Mouse (Mus musculus) midbrain, postnatal 0 days (tissue): ENCODE measurements around the gene Meis2. TPM values are rescaled to one million over a fixed set of nuclear protein-coding genes. Genes with fewer than 3 reads are reported as not detected.

Experiments used
- ATAC-seq: fragments of 200-750 bp; cut with Nextera tagmentation; 2 replicates; pipeline ENCODE4 v1.8.0; 2017; ENCODE audit warnings: moderate number of reproducible peaks, mild to moderate bottlenecking, moderate TSS enrichment, moderate library complexity; ENCODE audit not compliant: low FRiP score
- DNase-seq: peaks from one replicate; pipeline ENCODE4 v3.0.0-alpha.2; 2015; ENCODE audit warnings: low spot score
- H3K27ac ChIP-seq: fragments of 300-500 bp; sonication (generic); 2 replicates; pipeline ENCODE4 v1.5.1; 2014; ENCODE audit warnings: low read depth, mild to moderate bottlenecking, low read length, mixed read lengths
- H3K27me3 ChIP-seq: fragments of 300-500 bp; sonication (generic); 2 replicates; pipeline ENCODE4 v1.6.1; 2014; ENCODE audit warnings: low read length, control low read depth, mixed read lengths; ENCODE audit not compliant: insufficient read depth
- H3K36me3 ChIP-seq: fragments of 300-500 bp; sonication (generic); 2 replicates; pipeline ENCODE4 v1.6.1; 2014; ENCODE audit warnings: low read length, control low read depth, mixed read lengths; ENCODE audit not compliant: insufficient read depth
- H3K4me1 ChIP-seq: fragments of 300-500 bp; sonication (generic); 2 replicates; pipeline ENCODE4 v1.6.1; 2014; ENCODE audit warnings: mild to moderate bottlenecking, control low read depth, antibody characterized with exemption, low read length, mixed read lengths; ENCODE audit not compliant: insufficient read depth
- H3K4me2 ChIP-seq: fragments of 300-500 bp; sonication (generic); 2 replicates; pipeline ENCODE4 v1.6.1; 2014; ENCODE audit warnings: low read depth, mild to moderate bottlenecking, low read length, mixed read lengths; ENCODE audit not compliant: poor library complexity, severe bottlenecking
- H3K4me3 ChIP-seq: fragments of 300-500 bp; sonication (generic); 2 replicates; pipeline ENCODE4 v1.5.1; 2014; ENCODE audit warnings: low read depth, mild to moderate bottlenecking, low read length, moderate library complexity
- H3K9ac ChIP-seq: fragments of 300-500 bp; sonication (generic); replicated peaks from 2 replicates; pipeline ENCODE4 v1.6.1; 2014; ENCODE audit warnings: mild to moderate bottlenecking, low read length, moderate library complexity, mixed read lengths; ENCODE audit not compliant: poor library complexity, severe bottlenecking
- H3K9me3 ChIP-seq: fragments of 300-500 bp; sonication (generic); 2 replicates; pipeline ENCODE4 v1.6.1; 2016; ENCODE audit warnings: low read length, control low read depth
- CTCF ChIP-seq: IDR thresholded peaks from 2 replicates; pipeline ENCODE4 v1.5.1; 2016; ENCODE audit warnings: antibody characterized with exemption, mild to moderate bottlenecking
- WGBS: fragments of 180-500 bp; shearing (Covaris S2); extraction: QIAGEN DNeasy Blood & Tissue Kit; methylation state at CpG from one replicate; pipeline ENCODE4 v1.1.7; 2014; 5-methylcytosine and 5-hydroxymethylcytosine counted together
- polyA plus RNA-seq: library from polyadenylated mRNA; unstranded; fragments of >200 nt; fragmentation: Nextera tagmentation; extraction: Ambion mirVana; gene quantifications from 2 replicates; pipeline ENCODE4 v1.2.1, GENCODE M21; 2015
- total RNA-seq: library from RNA; depleted of rRNA; stranded (reverse); fragments of >200 nt; gene quantifications from 2 replicates; pipeline ENCODE4 v1.2.3, GENCODE M21; 2014

The Meis2 gene
- total and polyA plus RNA-seq, 2 experiments from 2014 or later: 52.1 to 147 TPM

GRCm38 (mm10) chr2:116015520-116015919 lies 50.1 kb downstream of the Meis2 start:
- no peak for ATAC-seq
- Histone ChIP-seq H3K4me2 (no peak overlapping the region), H3K27me3 (no peaks in the 10 kb centered on the region), H3K27ac (no peak overlapping the region), H3K4me1 (peaks cover 3% of the 10 kb centered on the region; the same call in 1 of the 2 replicates), H3K4me3 (no peak overlapping the region), H3K9me3 (no peaks in the 10 kb centered on the region), H3K9ac (no peak overlapping the region), H3K36me3 (no peaks in the 10 kb centered on the region)
- no peak for TF ChIP-seq CTCF
- WGBS: 68% methylated on average over 10 of the region's 10 CpGs
- DNase-seq: no peak

DNA sequence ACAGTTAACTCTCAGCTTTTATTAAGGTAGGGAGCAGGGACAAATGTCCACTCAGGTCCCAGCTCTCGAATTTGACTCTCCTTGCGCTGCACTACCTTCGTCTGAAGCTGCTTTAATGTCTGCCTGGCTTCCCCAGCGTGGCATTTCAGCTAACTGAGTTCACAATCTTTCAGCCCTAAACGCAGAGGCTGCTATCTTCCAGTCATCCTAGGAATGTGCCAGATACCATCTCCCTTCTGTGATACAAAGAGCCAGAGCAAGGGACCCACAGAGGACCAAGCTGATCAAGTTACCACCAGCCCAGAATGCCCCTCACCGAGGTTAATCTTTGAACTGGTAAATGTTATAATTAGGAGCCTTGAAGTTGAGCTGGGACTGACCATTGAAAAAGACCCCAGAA lies 55.2 kb downstream of the Meis2 start:
- DNase-seq: no peak
- Histone ChIP-seq H3K9me3 (no peaks in the 10 kb centered on the region), H3K4me1 (no peaks in the 10 kb centered on the region), H3K4me2 (no peak overlapping the region), H3K27ac (no peak overlapping the region), H3K4me3 (no peak overlapping the region), H3K27me3 (no peaks in the 10 kb centered on the region), H3K36me3 (no peaks in the 10 kb centered on the region), H3K9ac (no peak overlapping the region)
- no peak for ATAC-seq
- 38% methylated on average over 6 of the region's 6 CpGs for WGBS
- TF ChIP-seq CTCF: no peak

- Histone ChIP-seq H3K36me3 (no peaks in the 10 kb centered on the region), H3K27me3 (no peaks in the 10 kb centered on the region), H3K9ac (no peak overlapping the region), H3K4me3 (no peak overlapping the region), H3K27ac (no peak overlapping the region), H3K4me2 (no peak overlapping the region), H3K9me3 (no peaks in the 10 kb centered on the region), H3K4me1 (no peaks in the 10 kb centered on the region)
- TF ChIP-seq CTCF: no peak
- DNase-seq (no peak), ATAC-seq (no peak)
- 68% methylated on average over 3 of the region's 3 CpGs for WGBS
Measured at GRCm38 (mm10) chr2:116010061-116010460, 55.6 kb downstream of the Meis2 start.

- H3K4me2 ChIP-seq: peak overlapping the region; percentile 53
- no peaks in the 10 kb centered on the region for H3K27me3 ChIP-seq
- H3K27ac ChIP-seq: peak overlapping the region; percentile 51; the same call in 1 of the 2 replicates
- peak; percentile 48 for DNase-seq
- no peaks in the 10 kb centered on the region for H3K9me3 ChIP-seq
- no peak for TF ChIP-seq CTCF
- H3K36me3 ChIP-seq: no peaks in the 10 kb centered on the region
- no peaks in the 10 kb centered on the region for H3K4me1 ChIP-seq
- peak; percentile 70 for ATAC-seq
- H3K4me3 ChIP-seq: peak overlapping the region; percentile 35
- 10% methylated on average over 20 of the region's 20 CpGs for WGBS
- peak overlapping the region; percentile 39; the same call in 1 of the 2 replicates for H3K9ac ChIP-seq
Measured at GRCm38 (mm10) chr2:116009097-116009970, 56.3 kb downstream of the Meis2 start.

DNA sequence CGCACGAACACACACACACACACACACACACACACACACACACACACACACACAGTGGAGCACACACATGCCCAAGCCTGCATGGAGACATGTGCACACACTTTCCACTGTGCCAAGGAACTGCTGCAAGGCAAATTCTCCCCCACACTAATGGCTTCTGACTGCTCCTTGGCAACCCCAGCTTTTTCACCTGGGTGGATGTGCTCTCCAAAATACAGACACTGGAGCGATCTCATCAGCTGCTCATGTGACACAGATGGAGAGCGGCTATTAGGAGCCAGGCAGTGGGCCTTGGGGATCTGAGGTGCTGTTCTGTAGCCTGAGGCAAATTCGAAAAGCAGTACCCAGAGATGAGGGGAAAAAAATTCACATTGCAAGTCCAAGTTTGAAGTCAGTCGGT lies 63.3 kb downstream of the Meis2 start:
- TF ChIP-seq CTCF: no peak
- no peak overlapping the region for H3K9ac ChIP-seq
- H3K27ac ChIP-seq: no peak overlapping the region
- ATAC-seq (peak; percentile 61), DNase-seq (peak; percentile 47)
- no peak overlapping the region for H3K4me3 ChIP-seq
- H3K36me3 ChIP-seq: no peaks in the 10 kb centered on the region
- H3K9me3 ChIP-seq: no peaks in the 10 kb centered on the region
- no peak overlapping the region for H3K4me2 ChIP-seq
- 53% methylated on average over 6 of the region's 6 CpGs for WGBS
- no peaks in the 10 kb centered on the region for H3K27me3 ChIP-seq
- H3K4me1 ChIP-seq: no peaks in the 10 kb centered on the region

GRCm38 (mm10) chr2:116001352-116002138 lies 64.1 kb downstream of the Meis2 start:
- TF ChIP-seq CTCF: no peak
- H3K9ac ChIP-seq: no peak overlapping the region
- H3K4me2 ChIP-seq: no peak overlapping the region
- ATAC-seq (no peak), DNase-seq (no peak)
- no peak overlapping the region for H3K4me3 ChIP-seq
- WGBS: 40% methylated on average over 6 of the region's 6 CpGs
- H3K9me3 ChIP-seq: no peaks in the 10 kb centered on the region
- peak overlapping the region; percentile 38 for H3K27ac ChIP-seq
- H3K36me3 ChIP-seq: no peaks in the 10 kb centered on the region
- no peaks in the 10 kb centered on the region for H3K27me3 ChIP-seq
- H3K4me1 ChIP-seq: no peaks in the 10 kb centered on the region
